Mouse (Mus musculus) spleen, postnatal 4 days (tissue): ENCODE data around the gene Slc34a3.

ENCODE experiments used
- DNase-seq, 2 experiments: peaks; one replicate each; pipeline ENCODE4 v3.0.0; 2022; ENCODE audit warnings: low spot score in 2 of 2

Slc34a3 gene

DNA sequence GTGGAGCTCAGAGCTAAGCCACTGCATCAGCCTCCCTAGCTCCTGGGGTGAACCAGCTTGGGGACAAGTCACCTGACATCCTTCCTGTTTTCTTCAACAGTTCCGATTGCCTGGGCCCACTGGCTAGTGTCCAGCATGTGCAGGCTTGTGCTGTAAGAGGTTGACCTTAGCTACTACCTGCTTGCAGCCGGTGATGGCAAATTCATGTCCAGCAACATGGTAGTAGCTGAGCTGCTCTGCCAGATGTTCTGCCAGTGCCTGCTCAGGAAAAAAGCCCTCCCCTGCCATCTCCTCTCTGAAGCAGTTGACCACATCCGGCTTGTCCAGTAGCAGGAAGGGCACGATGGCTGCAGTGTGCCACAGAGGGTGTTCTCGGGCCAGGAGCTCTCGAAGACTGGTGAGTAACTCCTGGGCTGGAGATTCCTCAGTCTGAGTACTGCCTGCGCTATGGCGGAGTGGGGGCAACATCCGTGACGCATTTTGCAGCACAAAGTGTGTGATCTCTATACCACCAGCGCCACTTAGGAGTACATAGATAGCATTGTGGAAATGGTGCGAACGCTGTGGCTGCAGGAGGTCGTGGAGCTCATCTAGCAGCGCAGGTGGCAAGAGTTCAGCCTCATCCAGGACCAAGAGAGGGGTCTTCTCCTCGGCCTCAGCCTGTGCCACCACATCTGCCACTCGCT lies 39.5 kb downstream of the Slc34a3 start:
- peak; percentile 43 to 79 for DNase-seq

DNA sequence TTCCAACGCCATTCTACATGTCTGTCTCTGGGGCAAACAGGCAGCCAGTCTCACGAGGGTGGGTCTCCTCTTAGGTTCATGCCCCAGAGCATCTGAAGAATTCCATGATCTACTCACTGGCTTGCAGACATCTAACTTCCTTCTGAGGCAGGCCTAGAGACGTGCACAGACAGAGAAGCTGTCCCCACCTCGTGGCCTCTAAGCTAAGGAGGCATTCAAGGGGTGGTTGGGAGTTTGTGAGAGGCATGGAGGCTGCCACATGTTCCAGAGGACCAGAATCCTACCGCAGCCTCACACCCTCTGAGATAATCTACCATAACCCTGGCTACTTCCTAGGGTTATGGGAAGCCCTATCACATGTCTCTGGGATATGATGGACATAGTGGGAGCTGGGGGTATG lies 40.2 kb downstream of the Slc34a3 start:
- peak in 1 of 2 experiments; percentile 56 for DNase-seq

GRCm38 (mm10) chr2:25193330-25193770 lies 40.8 kb downstream of the Slc34a3 start:
- DNase-seq, result peak; percentile 82 to 88

DNA sequence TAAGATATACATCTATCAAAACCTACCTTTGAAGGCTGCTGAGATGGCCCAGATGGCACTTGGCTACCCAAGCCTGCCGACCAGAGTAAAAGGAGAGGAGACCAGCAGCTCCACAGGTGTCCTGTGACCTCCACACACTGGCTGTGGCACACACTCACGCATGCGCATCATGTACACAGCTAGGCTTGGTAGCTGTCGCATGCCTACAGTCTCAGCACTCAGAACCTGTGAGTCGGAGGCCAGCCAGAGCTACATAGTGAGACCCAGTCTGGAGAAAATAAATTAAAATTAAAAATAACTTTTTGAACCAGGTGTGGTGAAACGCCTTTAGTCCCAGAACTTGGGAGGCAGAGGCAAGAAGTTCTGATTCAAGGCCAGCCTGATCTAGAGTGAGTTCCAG lies 46.3 kb downstream of the Slc34a3 start:
- no peak for DNase-seq

DNA sequence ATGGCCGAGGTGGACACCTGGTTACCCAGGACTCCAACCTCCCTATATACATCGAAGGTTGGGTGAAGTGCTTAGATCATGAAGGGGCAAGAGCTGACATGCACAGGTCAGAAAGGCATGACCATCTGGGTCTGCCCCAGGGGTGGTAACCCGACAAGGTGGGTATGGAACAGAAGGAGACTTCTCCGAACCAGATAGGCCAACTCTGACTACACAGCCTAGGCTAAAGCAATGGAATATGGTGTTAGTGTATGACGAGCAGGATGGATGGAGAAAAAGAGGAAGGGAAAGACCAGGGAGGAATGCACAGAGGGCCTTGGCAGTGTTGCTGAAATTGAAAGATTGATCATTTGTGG lies 47.6 kb downstream of the Slc34a3 start:
- DNase-seq, result no peak

DNA sequence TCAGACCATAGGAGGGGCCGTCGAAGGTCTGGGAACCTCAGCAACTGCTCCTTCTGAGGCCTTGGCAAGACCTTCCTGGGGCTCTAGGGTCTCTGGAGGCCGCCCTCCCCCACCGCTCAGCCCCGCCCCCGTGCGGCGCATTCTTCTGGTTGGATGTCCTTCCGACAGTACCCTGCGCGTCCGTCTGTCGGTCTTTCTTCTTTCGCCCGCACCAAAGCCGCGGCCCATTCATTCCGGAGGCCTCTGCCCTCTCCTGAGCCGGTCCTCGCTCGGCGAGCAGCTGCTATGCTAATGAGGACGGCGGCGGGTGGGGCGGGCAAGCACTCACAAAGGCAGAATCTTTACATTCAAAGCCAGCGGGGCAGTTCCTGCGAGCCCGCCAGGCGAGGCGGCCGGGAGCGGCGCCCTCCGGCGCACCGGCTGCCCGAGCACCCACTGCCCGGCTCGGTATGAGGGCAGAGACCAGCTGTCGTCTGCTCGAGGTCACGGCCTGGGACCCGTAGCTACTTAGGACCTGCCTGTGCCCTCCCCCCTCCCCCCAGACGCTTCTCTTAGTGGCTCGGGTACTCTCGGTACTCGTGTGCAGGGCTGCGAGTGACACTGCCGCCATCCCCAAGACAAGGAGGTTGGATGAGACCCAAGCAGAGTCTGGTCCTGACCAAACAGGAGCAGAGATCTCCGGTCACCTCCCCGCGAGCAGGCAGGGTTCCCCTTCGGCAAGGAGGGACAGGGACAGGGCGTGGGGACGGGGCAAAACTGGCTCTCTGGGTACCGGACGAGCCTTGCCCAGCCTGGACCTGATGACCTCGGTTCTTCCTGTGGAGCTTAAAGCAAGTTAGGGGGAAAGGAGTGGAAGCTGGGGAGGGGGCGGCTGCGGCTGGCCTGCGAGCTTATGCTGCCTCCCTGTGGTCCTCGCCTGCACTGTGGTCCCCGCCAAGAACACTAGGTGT lies 48.3 kb downstream of the Slc34a3 start:
- DNase-seq, result peak; percentile 60 to 84

DNA sequence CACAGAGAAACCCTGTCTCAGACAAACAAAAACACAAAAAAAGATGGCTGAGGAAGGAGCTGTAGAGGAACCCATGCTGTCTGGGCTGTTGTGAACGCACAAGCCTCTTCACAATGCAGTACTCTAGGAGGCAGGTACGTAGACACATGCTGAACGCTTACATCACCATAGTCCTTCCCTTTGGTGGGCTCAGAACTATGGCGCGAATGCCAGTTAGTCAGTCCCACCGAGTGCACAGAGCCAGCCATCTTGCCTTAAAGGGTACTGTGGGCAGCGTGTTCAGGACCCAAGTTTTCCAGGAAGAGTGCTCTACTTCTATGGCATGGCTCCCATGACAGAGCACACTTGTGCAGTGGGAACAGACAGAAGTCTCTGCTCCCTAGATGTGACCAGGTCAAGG lies 49.7 kb downstream of the Slc34a3 start:
- no peak for DNase-seq

DNA sequence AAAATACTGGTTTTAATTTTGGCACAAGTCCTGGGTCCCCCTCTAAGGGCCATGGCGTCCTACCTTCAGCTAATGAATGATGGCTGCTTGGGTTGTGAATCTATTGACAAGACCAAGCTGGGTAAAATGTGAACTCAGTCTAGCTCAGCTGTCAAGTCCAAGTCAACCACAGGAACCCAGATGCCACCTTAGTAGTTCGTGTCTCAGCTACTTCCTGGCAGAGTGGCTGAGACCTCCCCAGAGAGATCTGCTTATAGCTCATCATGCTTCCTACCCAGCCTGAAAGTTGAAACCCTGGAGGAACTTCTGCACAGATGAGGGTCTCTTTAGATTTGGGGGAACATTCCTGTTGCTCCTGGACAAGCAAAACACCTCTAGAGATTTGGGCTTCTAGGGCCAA lies 50.8 kb downstream of the Slc34a3 start:
- DNase-seq, result no peak

DNA sequence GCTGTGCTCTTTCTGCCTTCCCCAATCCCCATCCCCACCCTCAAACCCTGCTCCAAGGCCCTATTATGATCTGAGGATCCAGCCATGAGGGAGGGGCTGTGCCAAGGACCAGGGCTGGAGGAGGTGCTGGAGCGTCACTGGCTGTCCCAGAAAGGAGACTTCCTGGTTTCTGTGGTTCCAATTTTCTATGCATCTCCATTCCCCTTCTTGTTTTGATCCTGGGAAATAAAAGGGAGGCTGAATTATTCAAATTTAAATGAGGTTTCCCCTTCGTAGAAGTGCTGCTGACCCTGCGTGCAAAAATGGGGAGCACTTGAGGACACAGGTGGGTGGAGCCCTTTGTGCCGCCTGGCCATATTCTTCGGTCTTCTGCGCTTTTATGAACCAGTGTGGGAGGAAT lies 51.5 kb downstream of the Slc34a3 start:
- DNase-seq, result no peak

- DNase-seq, result peak in 1 of 2 experiments; percentile 81
Measured at GRCm38 (mm10) chr2:25181891-25182397, 52.2 kb downstream of the Slc34a3 start.

DNA sequence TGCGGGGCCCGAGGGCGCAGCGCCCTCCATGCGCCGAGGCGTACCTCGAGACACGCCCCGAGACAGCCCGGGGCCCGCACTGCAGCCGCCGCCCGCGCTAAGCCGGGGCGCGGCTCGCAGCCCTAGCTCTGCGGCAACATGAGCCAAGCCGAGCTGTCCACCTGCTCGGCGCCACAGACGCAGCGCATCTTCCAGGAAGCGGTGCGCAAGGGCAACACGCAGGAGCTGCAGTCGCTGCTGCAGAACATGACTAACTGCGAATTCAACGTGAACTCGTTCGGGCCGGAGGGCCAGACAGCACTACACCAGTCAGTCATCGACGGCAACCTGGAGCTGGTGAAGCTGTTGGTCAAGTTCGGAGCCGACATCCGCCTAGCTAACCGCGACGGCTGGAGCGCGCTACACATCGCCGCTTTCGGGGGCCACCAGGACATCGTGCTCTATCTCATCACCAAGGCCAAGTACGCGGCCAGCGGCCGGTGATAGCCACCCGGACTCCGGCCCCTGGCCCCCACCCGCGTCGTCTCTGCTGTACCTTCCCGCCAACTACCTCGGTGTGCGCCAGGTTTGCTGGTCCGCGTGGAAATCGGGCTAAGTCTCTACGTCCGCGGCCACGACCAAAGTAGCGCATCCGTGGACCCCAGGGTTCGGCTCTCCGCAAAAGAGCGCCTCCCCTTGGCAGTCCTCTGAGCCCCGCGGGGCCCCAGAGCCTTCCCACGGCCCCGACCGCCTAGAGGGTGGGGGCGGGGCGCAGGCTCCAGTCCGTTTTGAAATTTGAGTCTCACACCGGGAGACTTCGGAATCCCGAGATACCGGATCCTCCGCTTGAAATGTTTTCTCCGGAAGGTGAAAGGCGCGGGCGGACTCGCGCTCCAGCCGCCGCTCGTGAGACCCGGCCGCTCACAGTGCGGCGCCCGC lies 52.9 kb downstream of the Slc34a3 start:
- DNase-seq, result peak; percentile 56 to 82

- peak; percentile 91 to 95 for DNase-seq
Measured at GRCm38 (mm10) chr2:25180478-25180903, 53.7 kb downstream of the Slc34a3 start, which contains the start of gene Nrarp. Nrarp (plus strand) TSS chr2:25180758.

DNA sequence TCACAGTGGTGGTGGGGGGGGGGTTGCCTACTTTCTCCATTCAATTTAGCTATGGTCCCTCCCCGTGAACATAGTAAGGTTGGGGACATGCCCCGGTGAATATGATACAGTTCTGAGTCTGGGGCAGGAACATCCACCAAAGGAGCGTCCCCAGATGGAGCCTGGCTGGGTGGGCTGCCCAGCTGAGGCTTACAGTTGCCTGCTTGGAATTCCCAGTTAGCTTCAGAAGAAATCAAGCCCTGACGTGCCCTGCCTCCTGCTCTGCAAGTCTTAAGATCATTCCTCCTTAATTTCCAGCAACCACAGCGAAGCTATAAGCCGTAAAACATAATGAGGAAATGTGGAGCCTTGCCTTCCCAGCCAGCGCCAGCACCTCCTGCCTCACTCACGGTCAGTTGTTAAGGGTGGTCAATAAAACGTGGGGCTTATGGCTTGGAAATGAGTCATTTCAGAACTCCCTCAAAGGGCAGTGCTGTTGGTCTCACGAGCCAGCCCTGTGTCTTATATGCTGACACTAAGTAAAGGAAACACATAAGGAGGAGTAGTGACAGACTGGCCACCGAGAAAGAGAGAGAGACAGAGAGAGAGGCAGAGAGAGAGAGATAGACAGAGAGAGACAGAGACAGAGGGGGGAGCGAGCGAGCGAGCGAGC lies 54.5 kb downstream of the Slc34a3 start:
- DNase-seq, result no peak
